Mouse (Mus musculus): ENCODE results near the gene Psenen.

DNA sequence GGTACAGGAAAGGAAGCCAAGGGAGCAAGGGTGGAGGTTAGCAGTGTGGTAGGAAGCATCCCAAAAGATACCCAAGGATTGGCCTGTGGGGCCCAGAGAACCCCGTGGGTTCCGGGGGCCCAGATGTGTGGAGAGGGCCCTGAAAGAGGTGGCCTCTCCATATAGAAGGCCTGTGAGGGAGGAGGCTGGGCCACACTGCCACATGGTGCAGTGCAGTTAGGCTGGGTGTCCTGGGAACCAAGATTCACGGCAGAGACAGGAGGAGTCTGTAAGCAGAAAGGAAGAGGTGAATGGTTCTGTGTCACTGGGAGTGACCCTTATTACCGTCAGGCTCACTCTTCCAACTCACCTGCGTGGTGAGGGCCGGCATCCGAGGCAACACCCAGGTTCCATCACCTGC is 22.9 kb downstream of the Psenen start:
- TF ChIP-seq CTCF (conservative IDR thresholded peaks at IDR 0.05; ENCODE audit: low read length) (no peak), POU5F1 (IDR thresholded peaks at IDR 0.05; ENCODE audit: borderline replicate concordance, low read length) (no peak)
